Mouse (Mus musculus): Measurements from ENCODE around the gene Ankrd22.

DNA sequence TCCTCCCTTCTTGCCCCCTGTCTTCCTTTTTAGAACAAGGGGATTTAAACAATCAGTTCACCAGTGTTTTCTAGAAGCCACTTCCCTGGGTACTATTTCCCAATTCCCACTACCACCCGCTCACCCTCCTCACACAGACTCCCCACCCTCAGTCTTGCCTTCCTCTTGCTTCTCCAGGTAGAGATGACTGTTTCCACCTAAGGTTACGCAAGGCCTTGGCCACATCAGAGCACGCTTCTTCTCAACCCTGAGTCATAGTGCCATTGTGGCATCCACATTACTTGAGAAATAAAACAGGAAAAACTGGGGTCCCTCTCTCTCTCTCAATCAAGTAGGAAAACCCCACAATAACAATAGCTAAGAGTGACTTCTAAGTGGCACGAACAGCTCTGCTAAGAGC lies 13.3 kb upstream of the Ankrd22 start:
- TF ChIP-seq CTCF (IDR thresholded peaks at IDR 0.05) (no peak), POLR2A (IDR thresholded peaks at IDR 0.05; ENCODE audit: insufficient read depth, low read depth, low read length) (no peak)
